Mouse (Mus musculus): Measurements from ENCODE around the gene Etnppl.

GRCm38 (mm10) chr3:130615625-130616024, 1.6 kb upstream of the Etnppl start:
- no peak for TF ChIP-seq CTCF (IDR thresholded peaks at IDR 0.05; ENCODE audit: borderline replicate concordance, extremely low read depth, insufficient read depth, insufficient read length)
- no peak for TF ChIP-seq POLR2A (IDR thresholded peaks at IDR 0.05; ENCODE audit: borderline replicate concordance, extremely low read depth, insufficient read depth, insufficient read length, poor library complexity, severe bottlenecking)
